Mouse (Mus musculus) heart, adult 2 months (tissue): Measurements from ENCODE around the gene Gm49369. TPM values are rescaled to one million over a fixed set of nuclear protein-coding genes. Genes with fewer than 3 reads are reported as not detected.

Experiments
- DNase-seq, 2 experiments: peaks; one replicate each; pipeline ENCODE4 v3.0.0; 2021
- H3K27ac ChIP-seq: fragments of 200-600 bp; 2 replicates; pipeline ENCODE4 v1.8.1; 2022
- H3K27me3 ChIP-seq: fragments of 200-500 bp; 2 replicates; pipeline ENCODE4 v1.6.1; 2012; ENCODE audit warnings: mild to moderate bottlenecking, low read length, inconsistent platforms, mixed read lengths; ENCODE audit not compliant: control insufficient read depth, insufficient read depth
- H3K36me3 ChIP-seq: fragments of 200-500 bp; 2 replicates; pipeline ENCODE4 v1.6.1; 2012; ENCODE audit warnings: low read length, inconsistent platforms; ENCODE audit not compliant: control insufficient read depth, insufficient read depth
- H3K4me1 ChIP-seq: fragments of 200-500 bp; 2 replicates; pipeline ENCODE4 v1.6.1; 2011; ENCODE audit warnings: low read length; ENCODE audit not compliant: control insufficient read depth, insufficient read depth
- H3K4me3 ChIP-seq: fragments of 200-600 bp; 2 replicates; pipeline ENCODE4 v1.8.1; 2022
- H3K79me2 ChIP-seq: fragments of 200-500 bp; replicated peaks from 2 replicates; pipeline ENCODE4 v1.6.1; 2012; ENCODE audit warnings: mild to moderate bottlenecking, inconsistent platforms, low read length, moderate library complexity, mixed read lengths; ENCODE audit not compliant: control insufficient read depth, insufficient read depth
- H3K9ac ChIP-seq: fragments of 200-500 bp; 2 replicates; pipeline ENCODE4 v1.6.1; 2012; ENCODE audit warnings: low read depth, mild to moderate bottlenecking, control low read depth, inconsistent platforms, low read length, mixed read lengths
- CTCF ChIP-seq: fragments of 200-600 bp; IDR thresholded peaks from 2 replicates; pipeline ENCODE4 v1.8.1; 2022; ENCODE audit warnings: antibody characterized with exemption, mild to moderate bottlenecking, moderate library complexity
- EP300 ChIP-seq: fragments of 200-500 bp; IDR thresholded peaks from 2 replicates; pipeline ENCODE4 v1.6.1; 2011; ENCODE audit warnings: low read depth, low read length, control low read depth; ENCODE audit not compliant: insufficient read depth
- POLR2A ChIP-seq: fragments of 200-500 bp; IDR thresholded peaks from 2 replicates; pipeline ENCODE4 v1.6.1; 2011; ENCODE audit warnings: mild to moderate bottlenecking, low read depth, low read length, control low read depth; ENCODE audit not compliant: insufficient read depth
- WGBS: fragments of 180-500 bp; shearing (Covaris S2); methylation state at CpG from one replicate; pipeline ENCODE4 v1.1.7; 2018; 5-methylcytosine and 5-hydroxymethylcytosine counted together
- intact Hi-C: fragments of 180-260 bp; cut with DNase I; formaldehyde crosslinking; loops from one replicate; pipeline ENCODE4 v1.15.1; 2025
- polyA plus RNA-seq: library from polyadenylated mRNA; depleted of rRNA; stranded (reverse); fragments of >200 nt; gene quantifications from 2 replicates; pipeline ENCODE4 v1.2.3, GENCODE M21; 2012
- total RNA-seq, 2 experiments: library from RNA; stranded (reverse); gene quantifications; 2 replicates each; pipeline ENCODE4 v1.2.3; 2021

The Gm49369 gene
- total and polyA plus RNA-seq, 3 experiments: 3.5 to 4.9 TPM; not detected in 1

- Histone ChIP-seq H3K4me1 (peaks cover 2% of the 10 kb centered on the region), H3K4me3 (no peak overlapping the region), H3K27me3 (no peaks in the 10 kb centered on the region), H3K79me2 (no peaks in the 10 kb centered on the region), H3K27ac (no peak overlapping the region), H3K36me3 (peaks cover 2% of the 10 kb centered on the region; the same call in 1 of the 2 replicates), H3K9ac (no peak overlapping the region)
- WGBS: 64% methylated on average over 6 of the region's 6 CpGs
- DNase-seq: no peak
- TF ChIP-seq POLR2A: no peak
- no peak for TF ChIP-seq EP300
- no peak for TF ChIP-seq CTCF
- intact Hi-C loops: no loop called here
Observed at GRCm38 (mm10) chr7:142379186-142379585, 3.3 kb downstream of the Gm49369 start.

GRCm38 (mm10) chr7:142377233-142377925 lies 5.1 kb downstream of the Gm49369 start:
- TF ChIP-seq POLR2A (no peak), CTCF (no peak), EP300 (no peak)
- Histone ChIP-seq H3K36me3 (peaks cover 2% of the 10 kb centered on the region; the same call in 1 of the 2 replicates), H3K4me1 (peaks cover 4% of the 10 kb centered on the region), H3K79me2 (no peaks in the 10 kb centered on the region), H3K27ac (no peak overlapping the region), H3K4me3 (no peak overlapping the region), H3K27me3 (no peaks in the 10 kb centered on the region), H3K9ac (no peak overlapping the region)
- intact Hi-C loops: no loop called here
- DNase-seq: no peak
- 82% methylated on average over 14 of the region's 14 CpGs for WGBS

GRCm38 (mm10) chr7:142376096-142376495 lies 6.4 kb downstream of the Gm49369 start:
- DNase-seq: no peak
- H3K27me3 ChIP-seq: no peaks in the 10 kb centered on the region
- no peak overlapping the region; the same call in 1 of the 2 replicates for H3K27ac ChIP-seq
- no peaks in the 10 kb centered on the region for H3K79me2 ChIP-seq
- H3K4me3 ChIP-seq: no peak overlapping the region
- no peak overlapping the region for H3K9ac ChIP-seq
- H3K4me1 ChIP-seq: peaks cover 4% of the 10 kb centered on the region
- intact Hi-C loops: no loop called here
- TF ChIP-seq CTCF: no peak
- no peak for TF ChIP-seq EP300
- TF ChIP-seq POLR2A: no peak
- peaks cover 2% of the 10 kb centered on the region; the same call in 1 of the 2 replicates for H3K36me3 ChIP-seq
- WGBS: 68% methylated on average over 4 of the region's 4 CpGs

- Histone ChIP-seq H3K36me3 (peaks cover 2% of the 10 kb centered on the region; the same call in 1 of the 2 replicates), H3K4me3 (no peak overlapping the region), H3K79me2 (no peaks in the 10 kb centered on the region), H3K4me1 (peaks cover 4% of the 10 kb centered on the region), H3K9ac (no peak overlapping the region), H3K27ac (peak overlapping the region; percentile 60), H3K27me3 (no peaks in the 10 kb centered on the region)
- TF ChIP-seq POLR2A (no peak), CTCF (no peak)
- intact Hi-C loops: no loop called here
- DNase-seq: peak; percentile 70 to 71
- WGBS: 34% methylated on average over 6 of the region's 6 CpGs
Observed at GRCm38 (mm10) chr7:142375261-142375724, 7.2 kb downstream of the Gm49369 start.

- intact Hi-C loops: no loop called here
- Histone ChIP-seq H3K79me2 (no peaks in the 10 kb centered on the region), H3K9ac (no peak overlapping the region), H3K4me1 (peaks cover 10% of the 10 kb centered on the region), H3K36me3 (peaks cover 2% of the 10 kb centered on the region; the same call in 1 of the 2 replicates), H3K27me3 (no peaks in the 10 kb centered on the region), H3K4me3 (no peak overlapping the region), H3K27ac (peak overlapping the region; percentile 60)
- TF ChIP-seq EP300: 0 out of 2 replicates have a peak, but pooled peaks have one; percentile 31
- TF ChIP-seq CTCF: no peak
- peak in 1 of 2 experiments; percentile 59 for DNase-seq
- 59% methylated on average over 5 of the region's 5 CpGs for WGBS
Observed at GRCm38 (mm10) chr7:142374413-142375015, 8.0 kb downstream of the Gm49369 start.
